Mouse (Mus musculus): ENCODE measurements around the gene Elmo2.

Elmo2 gene

GRCm38 (mm10) chr2:165325521-165326303 lies 567 bp downstream of the Elmo2 start:
- 0 out of 2 replicates have a peak, but pooled peaks have one; percentile 1 for ATAC-seq (ENCODE audit: insufficient number of reproducible peaks, low FRiP score, low TSS enrichment)

- ATAC-seq (ENCODE audit: insufficient number of reproducible peaks, low FRiP score, low TSS enrichment) = no peak
Observed at GRCm38 (mm10) chr2:165323928-165324327, 2.4 kb downstream of the Elmo2 start.

- ATAC-seq (ENCODE audit: insufficient number of reproducible peaks, low FRiP score, low TSS enrichment) = no peak
Observed at GRCm38 (mm10) chr2:165323484-165323883, 2.8 kb downstream of the Elmo2 start.

- no peak for ATAC-seq (ENCODE audit: insufficient number of reproducible peaks, low FRiP score, low TSS enrichment)
Observed at GRCm38 (mm10) chr2:165321981-165322735, 4.1 kb downstream of the Elmo2 start.

GRCm38 (mm10) chr2:165321381-165321888 lies 4.8 kb downstream of the Elmo2 start:
- 0 out of 2 replicates have a peak, but pooled peaks have one; percentile 27 for ATAC-seq (ENCODE audit: insufficient number of reproducible peaks, low FRiP score, low TSS enrichment)

GRCm38 (mm10) chr2:165320531-165321150 lies 5.6 kb downstream of the Elmo2 start:
- 0 out of 2 replicates have a peak, but pooled peaks have one; percentile 23 for ATAC-seq (ENCODE audit: insufficient number of reproducible peaks, low FRiP score, low TSS enrichment)

GRCm38 (mm10) chr2:165319503-165319902 lies 6.8 kb downstream of the Elmo2 start:
- no peak for ATAC-seq (ENCODE audit: insufficient number of reproducible peaks, low FRiP score, low TSS enrichment)

- no peak for ATAC-seq (ENCODE audit: insufficient number of reproducible peaks, low FRiP score, low TSS enrichment)
Observed at GRCm38 (mm10) chr2:165318941-165319340, 7.3 kb downstream of the Elmo2 start.

GRCm38 (mm10) chr2:165317621-165318263 lies 8.5 kb downstream of the Elmo2 start:
- ATAC-seq (ENCODE audit: insufficient number of reproducible peaks, low FRiP score, low TSS enrichment) = no peak

GRCm38 (mm10) chr2:165316837-165317473 lies 9.3 kb downstream of the Elmo2 start:
- 0 out of 2 replicates have a peak, but pooled peaks have one; percentile 3 for ATAC-seq (ENCODE audit: insufficient number of reproducible peaks, low FRiP score, low TSS enrichment)

- ATAC-seq (ENCODE audit: insufficient number of reproducible peaks, low FRiP score, low TSS enrichment) = no peak
Observed at GRCm38 (mm10) chr2:165316204-165316603, 10.1 kb downstream of the Elmo2 start.

GRCm38 (mm10) chr2:165314197-165314596 lies 12.1 kb downstream of the Elmo2 start:
- ATAC-seq (ENCODE audit: insufficient number of reproducible peaks, low FRiP score, low TSS enrichment) = no peak

- no peak for ATAC-seq (ENCODE audit: insufficient number of reproducible peaks, low FRiP score, low TSS enrichment)
Observed at GRCm38 (mm10) chr2:165312381-165312780, 13.9 kb downstream of the Elmo2 start.

- ATAC-seq (ENCODE audit: insufficient number of reproducible peaks, low FRiP score, low TSS enrichment) = peak; percentile 65
Observed at GRCm38 (mm10) chr2:165311577-165311976, 14.7 kb downstream of the Elmo2 start.

- no peak for ATAC-seq (ENCODE audit: insufficient number of reproducible peaks, low FRiP score, low TSS enrichment)
Observed at GRCm38 (mm10) chr2:165310818-165311425, 15.4 kb downstream of the Elmo2 start.

- no peak for ATAC-seq (ENCODE audit: insufficient number of reproducible peaks, low FRiP score, low TSS enrichment)
Observed at GRCm38 (mm10) chr2:165307801-165308200, 18.5 kb downstream of the Elmo2 start.

- ATAC-seq (ENCODE audit: insufficient number of reproducible peaks, low FRiP score, low TSS enrichment) = no peak
Observed at GRCm38 (mm10) chr2:165305438-165305837, 20.8 kb downstream of the Elmo2 start.

GRCm38 (mm10) chr2:165304819-165305218 lies 21.5 kb downstream of the Elmo2 start:
- ATAC-seq (ENCODE audit: insufficient number of reproducible peaks, low FRiP score, low TSS enrichment) = no peak

- ATAC-seq (ENCODE audit: insufficient number of reproducible peaks, low FRiP score, low TSS enrichment) = peak; percentile 66; the same call in 1 of the 2 replicates
Observed at GRCm38 (mm10) chr2:165303354-165304012, 22.8 kb downstream of the Elmo2 start.

Measured in cerebellum, adult (tissue).